Mouse (Mus musculus) embryonic facial prominence, embryonic 14.5 days (tissue): ENCODE measurements around the gene St6galnac3. TPM values are rescaled to one million over a fixed set of nuclear protein-coding genes. Genes with fewer than 3 reads are reported as not detected.
A peak's percentile ranks its signal among the peaks of the same experiment; 100 is the strongest.

ENCODE experiments used
- ATAC-seq: fragments of 200-750 bp; cut with Nextera tagmentation; 2 replicates; pipeline ENCODE4 v1.8.0; 2017; ENCODE audit warnings: low read depth, moderate number of reproducible peaks, moderate TSS enrichment
- DNase-seq: peaks from one replicate; pipeline ENCODE4 v3.0.0-alpha.2; 2015; ENCODE audit warnings: low spot score
- H3K27ac ChIP-seq: fragments of 300-500 bp; sonication (generic); replicated peaks from 2 replicates; pipeline ENCODE4 v1.5.1; 2014; ENCODE audit warnings: low read depth, mild to moderate bottlenecking, low read length, moderate library complexity
- H3K27me3 ChIP-seq: fragments of 300-500 bp; sonication (generic); replicated peaks from 2 replicates; pipeline ENCODE4 v1.6.1; 2014; ENCODE audit warnings: low read length; ENCODE audit not compliant: control insufficient read depth, insufficient read depth
- H3K36me3 ChIP-seq: fragments of 300-500 bp; sonication (generic); 2 replicates; pipeline ENCODE4 v1.6.1; 2014; ENCODE audit warnings: low read length, mixed read lengths; ENCODE audit not compliant: control insufficient read depth, insufficient read depth
- H3K4me1 ChIP-seq: fragments of 300-500 bp; sonication (generic); 2 replicates; pipeline ENCODE4 v1.6.1; 2014; ENCODE audit warnings: antibody characterized with exemption, low read length; ENCODE audit not compliant: control insufficient read depth, insufficient read depth
- H3K4me2 ChIP-seq: fragments of 300-500 bp; sonication (generic); 2 replicates; pipeline ENCODE4 v1.6.1; 2014; ENCODE audit warnings: low read depth, mild to moderate bottlenecking, low read length, moderate library complexity, mixed read lengths
- H3K4me3 ChIP-seq: fragments of 300-500 bp; sonication (generic); 2 replicates; pipeline ENCODE4 v1.5.1; 2014; ENCODE audit warnings: low read depth, mild to moderate bottlenecking, low read length
- H3K9ac ChIP-seq: fragments of 300-500 bp; sonication (generic); 2 replicates; pipeline ENCODE4 v1.6.1; 2014; ENCODE audit warnings: low read depth, mild to moderate bottlenecking, low read length, moderate library complexity, mixed read lengths
- H3K9me3 ChIP-seq: fragments of 300-500 bp; sonication (generic); 2 replicates; pipeline ENCODE4 v1.6.1; 2016; ENCODE audit warnings: low read length; ENCODE audit not compliant: control insufficient read depth
- WGBS: fragments of 180-500 bp; shearing (Covaris S2); extraction: QIAGEN DNeasy Blood & Tissue Kit; methylation state at CpG from one replicate; pipeline ENCODE4 v1.1.7; 2014; 5-methylcytosine and 5-hydroxymethylcytosine counted together
- polyA plus RNA-seq: library from polyadenylated mRNA; unstranded; fragments of >200 nt; fragmentation: Nextera tagmentation; extraction: Ambion mirVana; gene quantifications from 2 replicates; pipeline ENCODE4 v1.2.1, GENCODE M21; 2014

The St6galnac3 gene
- polyA plus RNA-seq, 1 experiment from 2014 or later, result 30.6 TPM

- WGBS, result 64% methylated on average over 3 of the region's 3 CpGs
- Histone ChIP-seq H3K27ac (no peak overlapping the region), H3K36me3 (no peaks in the 10 kb centered on the region), H3K9ac (no peak overlapping the region), H3K27me3 (no peaks in the 10 kb centered on the region), H3K4me2 (no peak overlapping the region), H3K9me3 (no peaks in the 10 kb centered on the region), H3K4me1 (no peaks in the 10 kb centered on the region), H3K4me3 (no peak overlapping the region)
- no peak for ATAC-seq
- peak; percentile 65 for DNase-seq
Observed at GRCm38 (mm10) chr3:153501333-153501877, 223.6 kb downstream of the St6galnac3 start.

DNA sequence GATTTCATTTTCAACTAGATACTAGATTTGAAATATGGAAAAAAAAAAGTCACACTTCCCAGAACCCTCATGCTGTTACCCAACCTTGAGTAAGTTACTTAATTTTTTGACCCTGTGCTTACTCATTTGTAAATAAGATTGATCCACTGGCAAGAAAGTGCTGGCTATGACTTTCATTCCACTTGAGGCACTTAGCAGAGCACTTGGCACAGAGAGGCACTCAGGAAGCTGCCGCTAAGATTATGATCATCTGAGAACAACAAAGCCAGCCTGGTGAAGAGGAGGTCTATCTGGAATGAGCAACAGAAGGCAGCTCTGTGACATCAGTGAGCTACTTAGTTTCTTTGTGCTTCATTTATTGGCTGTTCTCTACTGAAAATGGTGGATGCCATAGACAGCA lies 232.0 kb downstream of the St6galnac3 start:
- no peak overlapping the region for H3K4me3 ChIP-seq
- no peak for DNase-seq
- H3K36me3 ChIP-seq, result no peaks in the 10 kb centered on the region
- no peaks in the 10 kb centered on the region for H3K9me3 ChIP-seq
- H3K4me2 ChIP-seq, result no peak overlapping the region
- no peaks in the 10 kb centered on the region for H3K4me1 ChIP-seq
- 84% methylated on average over 1 of the region's 1 CpGs for WGBS
- H3K27me3 ChIP-seq, result no peaks in the 10 kb centered on the region
- H3K9ac ChIP-seq, result no peak overlapping the region
- no peak overlapping the region for H3K27ac ChIP-seq
- ATAC-seq, result no peak

GRCm38 (mm10) chr3:153489718-153490117 lies 235.3 kb downstream of the St6galnac3 start:
- Histone ChIP-seq H3K27ac (no peak overlapping the region), H3K4me2 (no peak overlapping the region), H3K9ac (no peak overlapping the region), H3K4me1 (no peaks in the 10 kb centered on the region), H3K4me3 (no peak overlapping the region), H3K36me3 (no peaks in the 10 kb centered on the region), H3K27me3 (no peaks in the 10 kb centered on the region), H3K9me3 (no peaks in the 10 kb centered on the region)
- WGBS, result 68% methylated on average over 9 of the region's 9 CpGs
- DNase-seq (peak; percentile 69), ATAC-seq (peak; percentile 85; the same call in 1 of the 2 replicates)

DNA sequence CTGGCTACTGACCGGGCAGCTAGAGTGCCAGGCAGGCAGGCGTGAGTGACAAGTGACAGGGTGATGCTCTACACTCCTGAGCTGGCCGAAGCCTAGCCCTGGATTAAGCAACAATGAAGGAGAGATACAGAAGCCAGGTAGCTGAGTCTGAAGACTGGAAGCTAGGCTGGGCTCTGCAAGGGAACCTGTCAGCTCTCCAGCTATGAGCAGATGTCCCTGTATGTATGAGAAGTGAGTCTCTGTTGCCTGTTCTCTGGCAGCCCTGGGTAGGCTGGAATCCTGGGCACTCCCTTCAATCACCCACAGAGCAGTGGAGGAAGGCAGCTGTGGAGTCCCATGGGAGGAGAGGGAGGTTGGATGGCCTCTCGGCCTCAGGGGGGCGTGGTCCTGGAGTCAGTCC lies 236.0 kb downstream of the St6galnac3 start:
- WGBS, result 76% methylated on average over 5 of the region's 5 CpGs
- Histone ChIP-seq H3K4me1 (no peaks in the 10 kb centered on the region), H3K4me2 (no peak overlapping the region), H3K9me3 (no peaks in the 10 kb centered on the region), H3K27me3 (no peaks in the 10 kb centered on the region), H3K27ac (no peak overlapping the region), H3K36me3 (no peaks in the 10 kb centered on the region), H3K4me3 (no peak overlapping the region), H3K9ac (no peak overlapping the region)
- DNase-seq (no peak), ATAC-seq (no peak)

GRCm38 (mm10) chr3:153485176-153485575 lies 239.8 kb downstream of the St6galnac3 start:
- DNase-seq, result no peak
- H3K9me3 ChIP-seq, result no peaks in the 10 kb centered on the region

DNA sequence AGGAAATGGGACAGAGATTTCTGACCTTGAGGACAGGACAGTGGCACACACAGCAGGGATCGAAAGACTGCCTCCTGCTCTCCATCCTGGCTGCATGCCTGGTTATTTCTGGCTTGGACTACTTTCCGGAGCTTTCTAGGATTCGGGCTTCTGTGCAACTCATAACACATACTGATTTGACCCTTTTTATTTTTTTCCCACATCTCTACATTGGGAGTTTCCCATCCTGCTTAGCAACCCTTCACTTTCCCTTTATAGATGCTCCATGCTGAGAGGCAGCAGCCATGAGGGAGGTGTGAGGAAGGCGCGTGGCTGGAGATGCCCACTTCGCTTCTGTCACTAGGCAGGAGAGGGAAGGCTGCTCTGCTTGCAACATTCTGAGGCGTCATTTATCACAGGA lies 240.3 kb downstream of the St6galnac3 start:
- Histone ChIP-seq H3K27ac (no peak overlapping the region), H3K36me3 (no peaks in the 10 kb centered on the region), H3K4me2 (no peak overlapping the region), H3K9me3 (no peaks in the 10 kb centered on the region), H3K27me3 (no peaks in the 10 kb centered on the region), H3K9ac (no peak overlapping the region), H3K4me3 (no peak overlapping the region), H3K4me1 (no peaks in the 10 kb centered on the region)
- 81% methylated on average over 7 of the region's 7 CpGs for WGBS
- DNase-seq, result no peak
- ATAC-seq, result no peak

More at GRCm38 (mm10) chr3:153485176-153485575, 239.8 kb downstream of the St6galnac3 start:
- Histone ChIP-seq H3K4me1 (no peaks in the 10 kb centered on the region), H3K27me3 (no peaks in the 10 kb centered on the region), H3K27ac (no peak overlapping the region), H3K9ac (no peak overlapping the region), H3K36me3 (no peaks in the 10 kb centered on the region), H3K4me3 (no peak overlapping the region), H3K4me2 (no peak overlapping the region)
- WGBS, result 73% methylated on average over 5 of the region's 5 CpGs
- ATAC-seq, result no peak

DNA sequence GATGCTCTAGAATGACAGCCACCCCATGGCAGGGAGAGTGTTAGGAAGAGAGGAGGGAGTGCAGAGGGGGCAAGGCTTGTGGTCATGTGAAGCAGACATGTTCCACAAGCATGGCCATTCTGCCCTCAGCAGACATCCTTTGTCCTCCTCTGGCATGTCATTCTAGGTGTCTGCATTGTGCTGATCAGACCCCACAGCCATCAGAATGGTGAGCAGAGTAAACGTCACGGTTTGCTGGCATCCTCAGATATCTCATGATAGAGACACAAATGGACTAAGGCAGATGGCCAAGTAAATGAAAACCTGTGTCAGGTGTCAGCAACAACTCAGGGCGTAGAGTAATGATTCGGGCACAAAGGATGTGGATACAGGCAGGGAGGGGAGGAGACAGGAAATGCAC lies 241.3 kb downstream of the St6galnac3 start:
- ATAC-seq (no peak), DNase-seq (no peak)
- Histone ChIP-seq H3K9me3 (no peaks in the 10 kb centered on the region), H3K36me3 (no peaks in the 10 kb centered on the region), H3K9ac (no peak overlapping the region), H3K4me2 (no peak overlapping the region), H3K4me3 (no peak overlapping the region), H3K27me3 (no peaks in the 10 kb centered on the region), H3K27ac (no peak overlapping the region), H3K4me1 (no peaks in the 10 kb centered on the region)
- WGBS, result 91% methylated on average over 4 of the region's 4 CpGs

- Histone ChIP-seq H3K36me3 (no peaks in the 10 kb centered on the region), H3K9ac (no peak overlapping the region), H3K27ac (no peak overlapping the region), H3K4me3 (no peak overlapping the region), H3K9me3 (no peaks in the 10 kb centered on the region), H3K4me1 (no peaks in the 10 kb centered on the region), H3K27me3 (no peaks in the 10 kb centered on the region), H3K4me2 (no peak overlapping the region)
- DNase-seq (peak; percentile 42), ATAC-seq (no peak)
- WGBS, result 64% methylated on average over 11 of the region's 11 CpGs
Observed at GRCm38 (mm10) chr3:153482098-153482497, 242.9 kb downstream of the St6galnac3 start.

DNA sequence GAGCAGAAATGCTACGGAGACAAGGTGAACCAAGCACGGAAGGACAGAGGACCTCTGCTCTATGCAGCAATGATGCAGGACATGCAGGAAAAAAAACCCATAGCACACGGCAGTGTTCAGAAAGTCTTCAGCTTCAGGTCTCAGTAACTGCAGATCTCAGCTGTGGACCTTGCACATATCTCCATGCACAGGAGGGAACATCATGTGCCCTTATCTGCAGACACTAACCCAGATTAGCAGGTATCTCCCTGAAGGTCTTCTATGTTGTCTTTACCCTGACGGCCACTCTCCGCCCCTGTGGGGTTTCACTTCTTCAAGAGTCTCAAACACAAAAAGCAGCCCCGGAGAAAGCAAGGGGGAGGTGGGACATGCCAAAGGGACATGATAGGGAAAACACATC lies 244.0 kb downstream of the St6galnac3 start:
- Histone ChIP-seq H3K27ac (no peak overlapping the region), H3K4me3 (no peak overlapping the region), H3K9me3 (no peaks in the 10 kb centered on the region), H3K4me1 (no peaks in the 10 kb centered on the region), H3K4me2 (no peak overlapping the region), H3K9ac (no peak overlapping the region), H3K36me3 (no peaks in the 10 kb centered on the region), H3K27me3 (no peaks in the 10 kb centered on the region)
- ATAC-seq (no peak), DNase-seq (no peak)
- 94% methylated on average over 6 of the region's 6 CpGs for WGBS
